Mouse (Mus musculus): ENCODE measurements around the gene Grm8.

- TF ChIP-seq CTCF (IDR thresholded peaks at IDR 0.05 in 2 of 3, conservative IDR thresholded peaks at IDR 0.05 in 1 of 3; ENCODE audit: control insufficient read depth in 1 of 3, insufficient read depth in 1 of 3, low read depth in 2 of 3, low read length in 3 of 3, poor library complexity in 1 of 3, severe bottlenecking in 1 of 3) (no peak), MAFK (IDR thresholded peaks at IDR 0.05; ENCODE audit: borderline replicate concordance, low read depth, low read length) (no peak), POLR2AphosphoS2 (IDR thresholded peaks at IDR 0.05; ENCODE audit: low read length) (no peak), HCFC1 (IDR thresholded peaks at IDR 0.05; ENCODE audit: low read depth, low read length) (no peak), MEF2A (IDR thresholded peaks at IDR 0.05; ENCODE audit: extremely low read depth, insufficient replicate concordance, low read depth, low read length, poor library complexity, severe bottlenecking) (no peak), ZKSCAN1 (IDR thresholded peaks at IDR 0.05; ENCODE audit: low read depth, low read length) (no peak), MXI1 (IDR thresholded peaks at IDR 0.05; ENCODE audit: low read depth, low read length) (no peak), TBP (IDR thresholded peaks at IDR 0.05; ENCODE audit: low read depth, low read length) (no peak), CHD1 (IDR thresholded peaks at IDR 0.05; ENCODE audit: low read depth, low read length) (no peak)
Measured at GRCm38 (mm10) chr6:27372416-27372815, 762.6 kb downstream of the Grm8 start.

Measured in MEL (cell line).